Mouse (Mus musculus) midbrain, embryonic 15.5 days (tissue): Measurements from ENCODE around the gene Pcbp1. TPM values are rescaled to one million over a fixed set of nuclear protein-coding genes. Genes with fewer than 3 reads are reported as not detected.

Experiments used
- ATAC-seq: fragments of 200-750 bp; cut with Nextera tagmentation; replicated peaks from 2 replicates; pipeline ENCODE4 v1.8.0; 2017; ENCODE audit warnings: moderate TSS enrichment
- H3K27ac ChIP-seq: fragments of 300-500 bp; sonication (generic); 2 replicates; pipeline ENCODE4 v1.5.1; 2015; ENCODE audit warnings: mild to moderate bottlenecking, inconsistent platforms
- H3K27me3 ChIP-seq: fragments of 300-500 bp; sonication (generic); replicated peaks from 2 replicates; pipeline ENCODE4 v1.6.1; 2015; ENCODE audit warnings: inconsistent platforms
- H3K36me3 ChIP-seq: fragments of 300-500 bp; sonication (generic); replicated peaks from 2 replicates; pipeline ENCODE4 v1.6.1; 2015; ENCODE audit warnings: inconsistent platforms
- H3K4me1 ChIP-seq: fragments of 300-500 bp; sonication (generic); 2 replicates; pipeline ENCODE4 v1.6.1; 2015; ENCODE audit warnings: inconsistent platforms
- H3K4me2 ChIP-seq: fragments of 300-500 bp; sonication (generic); 2 replicates; pipeline ENCODE4 v1.6.1; 2015; ENCODE audit warnings: inconsistent platforms, mild to moderate bottlenecking, moderate library complexity
- H3K4me3 ChIP-seq: fragments of 300-500 bp; sonication (generic); 2 replicates; pipeline ENCODE4 v1.5.1; 2015; ENCODE audit warnings: mild to moderate bottlenecking, inconsistent platforms
- H3K9ac ChIP-seq: fragments of 300-500 bp; sonication (generic); 2 replicates; pipeline ENCODE4 v1.6.1; 2015; ENCODE audit warnings: mild to moderate bottlenecking, inconsistent platforms
- H3K9me3 ChIP-seq: fragments of 300-500 bp; sonication (generic); 2 replicates; pipeline ENCODE4 v1.6.1; 2016; ENCODE audit warnings: inconsistent platforms
- WGBS: fragments of 180-500 bp; shearing (Covaris S2); methylation state at CpG from one replicate; pipeline ENCODE4 v1.1.7; 2015; ENCODE audit warnings: mixed read lengths; 5-methylcytosine and 5-hydroxymethylcytosine counted together
- polyA plus RNA-seq: library from polyadenylated mRNA; unstranded; fragments of >200 nt; fragmentation: Nextera tagmentation; extraction: Ambion mirVana; gene quantifications from 2 replicates; pipeline ENCODE4 v1.2.1, GENCODE M21; 2015

Pcbp1 gene
- polyA plus RNA-seq, 1 experiment from 2014 or later = 339 TPM

DNA sequence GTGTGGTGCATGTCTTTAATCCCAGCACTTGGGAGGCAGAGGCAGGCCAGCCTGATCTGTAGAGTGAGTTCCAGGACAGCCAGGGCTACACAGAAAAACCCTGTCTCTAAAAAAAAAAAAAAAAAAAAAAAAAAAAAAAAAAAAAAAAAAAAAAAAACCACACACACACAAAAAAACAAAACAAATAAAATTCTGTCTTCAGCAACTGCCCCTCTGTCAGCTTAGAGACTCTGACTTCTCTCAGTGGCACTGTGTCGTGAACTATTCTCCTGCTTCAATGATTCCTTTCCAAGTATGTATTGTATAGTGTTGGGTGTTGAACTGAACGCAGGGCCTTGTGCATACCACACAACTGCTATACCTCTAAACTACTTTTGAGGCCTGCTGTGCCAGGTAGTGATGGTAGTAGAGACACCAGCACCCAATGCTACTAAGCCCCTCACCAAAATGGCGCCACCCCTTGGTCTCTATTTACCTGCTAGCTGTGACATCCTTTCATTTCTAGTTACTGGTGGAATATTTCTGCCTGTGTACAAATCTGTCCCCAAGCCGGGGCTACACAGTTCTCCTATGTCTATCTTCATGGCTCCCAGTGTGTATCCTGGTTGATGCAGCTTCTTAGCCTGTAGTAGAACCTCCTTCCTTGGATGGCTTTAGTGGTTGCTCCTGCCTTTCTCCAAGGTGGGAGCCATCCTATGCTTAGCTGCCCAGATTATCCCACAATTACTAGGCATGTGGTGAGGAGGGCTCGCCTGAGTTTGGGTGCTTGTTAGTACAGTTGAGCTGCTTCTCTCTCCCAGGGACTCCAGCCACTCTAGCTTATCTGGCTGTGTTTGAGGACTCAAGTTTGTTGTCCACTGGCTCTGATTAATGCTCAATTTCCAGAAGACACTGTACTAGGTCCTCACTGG, 3.9 kb downstream of the Pcbp1 start:
- H3K36me3 ChIP-seq = no peaks in the 10 kb centered on the region
- H3K4me1 ChIP-seq = peaks cover 20% of the 10 kb centered on the region
- no peaks in the 10 kb centered on the region for H3K27me3 ChIP-seq
- WGBS = 79% methylated on average over 5 of the region's 5 CpGs
- H3K9ac ChIP-seq = peak overlapping the region; percentile 10; the same call in 1 of the 2 replicates
- no peak overlapping the region for H3K4me3 ChIP-seq
- no peak overlapping the region for H3K27ac ChIP-seq
- H3K4me2 ChIP-seq = peak overlapping the region; percentile 76
- no peak for ATAC-seq
- H3K9me3 ChIP-seq = no peaks in the 10 kb centered on the region

DNA sequence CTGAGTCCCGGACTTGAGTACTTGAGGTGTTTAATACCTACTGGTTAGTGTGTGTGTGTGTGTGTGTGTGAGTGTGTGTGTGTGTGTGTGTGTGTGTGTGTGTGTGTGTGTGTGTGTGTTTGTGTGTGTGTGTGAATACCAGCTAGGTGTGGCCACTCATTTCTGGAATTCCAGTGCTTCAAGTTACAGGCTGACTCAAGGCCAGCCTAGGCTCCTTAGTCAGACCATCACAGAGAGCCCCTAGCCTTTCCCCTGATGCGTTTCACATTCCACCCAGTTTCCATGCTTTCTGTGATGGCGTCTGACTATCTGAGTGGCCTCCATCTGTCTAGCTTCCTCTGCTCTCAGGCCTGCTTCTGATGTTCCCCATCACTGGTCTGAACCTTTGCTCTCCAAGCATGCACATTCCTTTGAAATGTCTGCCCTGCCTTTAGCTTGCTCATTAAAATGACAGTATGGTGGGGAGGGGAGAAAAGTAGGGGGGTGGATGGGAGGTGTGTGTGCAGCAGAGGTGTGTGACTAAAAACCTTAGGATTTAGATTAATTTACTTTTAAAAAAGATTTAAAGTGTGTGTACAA, 6.3 kb downstream of the Pcbp1 start:
- Histone ChIP-seq H3K36me3 (no peaks in the 10 kb centered on the region), H3K9ac (no peak overlapping the region), H3K27me3 (no peaks in the 10 kb centered on the region), H3K9me3 (no peaks in the 10 kb centered on the region), H3K27ac (no peak overlapping the region), H3K4me2 (no peak overlapping the region), H3K4me3 (no peak overlapping the region), H3K4me1 (peaks cover 19% of the 10 kb centered on the region)
- WGBS = 78% methylated on average over 3 of the region's 3 CpGs
- no peak for ATAC-seq

DNA sequence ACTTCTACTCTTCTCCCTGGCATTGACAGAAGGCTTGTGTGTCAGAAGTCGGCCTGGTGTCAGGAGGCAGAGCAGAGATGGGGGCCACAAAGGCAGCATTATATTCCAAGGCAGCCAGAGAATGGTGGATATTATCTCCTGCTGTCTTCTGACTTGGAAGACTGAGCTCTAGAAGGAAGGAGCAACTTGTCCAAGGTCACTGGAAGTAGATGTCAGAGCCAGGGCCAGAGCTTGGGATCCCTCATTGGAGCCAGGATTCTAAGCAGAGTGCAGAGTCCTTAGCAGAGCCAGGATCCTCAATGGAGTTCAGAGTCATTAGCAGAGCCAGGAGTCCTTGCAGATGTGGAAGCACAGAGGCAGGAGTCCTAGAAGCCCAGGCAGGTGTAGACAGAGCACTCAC, 10.1 kb downstream of the Pcbp1 start:
- WGBS = 77% methylated on average over 1 of the region's 1 CpGs
- Histone ChIP-seq H3K27ac (no peak overlapping the region), H3K4me1 (no peaks in the 10 kb centered on the region), H3K27me3 (no peaks in the 10 kb centered on the region), H3K9ac (no peak overlapping the region), H3K9me3 (no peaks in the 10 kb centered on the region), H3K36me3 (no peaks in the 10 kb centered on the region), H3K4me2 (no peak overlapping the region), H3K4me3 (no peak overlapping the region)
- ATAC-seq = no peak

DNA sequence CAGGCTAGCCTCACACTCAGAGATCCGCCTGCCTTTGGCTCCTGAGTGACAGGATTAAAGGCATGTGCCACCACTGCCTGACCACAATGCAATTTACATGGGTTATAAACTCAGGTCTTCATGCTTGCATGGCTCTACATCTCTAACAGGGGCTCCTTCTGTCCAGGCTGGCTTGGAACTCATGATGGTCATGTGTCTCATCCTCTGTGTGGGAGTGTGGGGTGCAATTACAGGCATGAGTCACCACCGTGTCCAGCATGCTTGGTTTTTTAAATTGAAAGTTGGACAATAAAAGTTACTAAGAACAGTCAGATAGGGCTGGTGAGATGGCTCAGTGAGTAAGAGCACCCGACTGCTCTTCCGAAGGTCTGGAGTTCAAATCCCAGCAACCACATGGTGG, 12.8 kb downstream of the Pcbp1 start:
- no peak overlapping the region for H3K9ac ChIP-seq
- WGBS = 94% methylated on average over 4 of the region's 4 CpGs

DNA sequence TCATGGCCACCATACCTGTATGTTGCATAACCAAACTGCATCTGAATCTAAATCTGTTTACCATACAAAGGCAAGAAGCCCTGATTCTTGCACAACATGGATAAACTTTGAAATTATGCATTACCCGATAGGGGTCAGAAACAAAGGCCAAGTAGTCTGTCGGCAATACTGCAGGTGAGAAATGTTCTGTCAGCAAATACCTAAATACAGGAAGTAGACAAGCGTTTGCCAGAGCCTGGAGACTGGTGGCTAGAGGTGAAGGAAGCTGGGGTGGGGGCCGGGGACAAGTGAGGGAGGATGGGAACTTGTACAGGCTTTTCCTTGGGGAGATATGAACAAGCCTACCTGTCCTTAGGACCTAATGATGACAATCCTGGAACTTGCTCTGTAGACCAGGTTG, 15.1 kb downstream of the Pcbp1 start:
- Histone ChIP-seq H3K36me3 (no peaks in the 10 kb centered on the region), H3K4me1 (no peaks in the 10 kb centered on the region), H3K4me2 (no peak overlapping the region), H3K4me3 (no peak overlapping the region), H3K9ac (no peak overlapping the region), H3K9me3 (no peaks in the 10 kb centered on the region), H3K27me3 (no peaks in the 10 kb centered on the region), H3K27ac (no peak overlapping the region)
- ATAC-seq = no peak
- 84% methylated on average over 4 of the region's 4 CpGs for WGBS

More for the DNA sequence above, 12.8 kb downstream of the Pcbp1 start:
- Histone ChIP-seq H3K4me3 (no peak overlapping the region), H3K4me1 (no peaks in the 10 kb centered on the region), H3K9me3 (no peaks in the 10 kb centered on the region), H3K27me3 (no peaks in the 10 kb centered on the region), H3K36me3 (no peaks in the 10 kb centered on the region), H3K27ac (no peak overlapping the region), H3K4me2 (no peak overlapping the region)
- ATAC-seq = no peak

DNA sequence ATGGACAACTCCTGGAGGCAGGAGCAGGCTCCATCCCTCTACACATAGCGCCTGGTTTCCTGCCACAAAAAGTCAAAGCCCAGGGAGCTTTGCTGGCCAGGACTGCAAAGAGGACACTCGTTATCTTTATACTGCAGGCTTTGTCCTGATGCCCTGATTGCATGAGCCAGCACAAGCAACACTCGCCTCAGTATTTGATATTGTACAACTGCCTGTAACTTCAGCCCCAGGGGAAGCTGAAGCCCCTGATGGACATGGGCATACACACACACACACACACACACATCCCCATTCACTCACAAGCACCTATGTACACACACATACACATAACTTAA, 16.3 kb downstream of the Pcbp1 start:
- H3K9me3 ChIP-seq = no peaks in the 10 kb centered on the region
- ATAC-seq = no peak

DNA sequence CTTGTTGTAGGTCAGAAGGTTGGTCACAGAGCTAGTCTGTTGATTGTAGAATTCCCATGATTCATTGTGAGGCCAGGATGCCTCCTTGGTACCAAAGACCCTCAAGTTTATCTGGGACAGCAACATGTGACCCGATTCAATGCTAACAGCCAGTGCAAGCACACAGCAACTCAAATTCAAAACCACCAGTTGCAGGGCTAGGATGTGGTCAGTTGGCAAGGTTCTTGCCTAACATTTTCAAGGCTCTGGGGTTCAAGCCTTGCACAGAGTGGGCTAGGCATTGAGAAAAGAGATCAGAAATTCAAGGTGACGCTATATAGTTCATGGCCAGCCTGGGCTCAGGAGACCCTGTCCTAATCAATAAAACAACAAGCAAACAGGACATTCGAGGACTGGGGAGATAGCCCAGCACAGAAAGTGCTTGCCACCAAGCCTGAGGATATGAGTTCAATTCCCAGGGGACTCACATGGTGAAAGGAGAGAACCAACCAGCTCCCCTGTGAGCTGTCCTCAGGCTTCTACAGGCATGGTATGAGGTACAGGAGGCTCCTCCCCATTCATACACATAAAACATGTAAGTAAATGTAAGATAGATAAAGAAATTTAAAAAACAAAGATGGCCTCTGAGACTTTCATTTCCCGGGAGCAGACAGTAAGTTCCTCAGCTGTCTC, 16.8 kb downstream of the Pcbp1 start:
- Histone ChIP-seq H3K4me3 (no peak overlapping the region), H3K27ac (no peak overlapping the region), H3K36me3 (no peaks in the 10 kb centered on the region), H3K27me3 (no peaks in the 10 kb centered on the region), H3K9me3 (no peaks in the 10 kb centered on the region), H3K4me2 (no peak overlapping the region), H3K4me1 (no peaks in the 10 kb centered on the region), H3K9ac (no peak overlapping the region)
- no peak for ATAC-seq
- 91% methylated on average over 4 of the region's 4 CpGs for WGBS

More for the DNA sequence above, 16.3 kb downstream of the Pcbp1 start:
- Histone ChIP-seq H3K9ac (no peak overlapping the region), H3K4me2 (no peak overlapping the region), H3K27ac (no peak overlapping the region), H3K4me1 (no peaks in the 10 kb centered on the region), H3K4me3 (no peak overlapping the region), H3K27me3 (no peaks in the 10 kb centered on the region), H3K36me3 (no peaks in the 10 kb centered on the region)
- WGBS = 78% methylated on average over 3 of the region's 3 CpGs

DNA sequence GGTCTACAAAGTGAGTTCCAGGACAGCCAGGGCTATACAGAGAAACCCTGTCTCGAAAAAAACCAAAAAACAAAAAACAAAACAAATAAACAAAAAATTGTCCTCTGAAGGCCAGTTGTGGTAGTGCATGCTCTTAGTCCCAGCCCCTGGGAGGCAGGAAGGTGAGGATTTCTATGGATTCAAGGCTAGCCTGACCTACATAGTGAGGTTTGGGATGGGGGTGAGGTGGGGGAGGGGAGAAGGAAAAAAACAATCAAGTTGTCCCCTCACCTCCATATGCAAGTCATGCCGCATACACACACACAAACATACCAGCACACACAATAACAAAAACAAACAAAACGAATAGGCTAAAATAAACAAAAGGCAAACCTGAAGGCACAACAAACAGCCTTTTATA, 17.4 kb downstream of the Pcbp1 start:
- no peak overlapping the region for H3K9ac ChIP-seq
- H3K4me2 ChIP-seq = no peak overlapping the region
- H3K4me1 ChIP-seq = no peaks in the 10 kb centered on the region
- no peak for ATAC-seq
- WGBS = 86% methylated on average over 3 of the region's 3 CpGs
- H3K27me3 ChIP-seq = no peaks in the 10 kb centered on the region
- H3K36me3 ChIP-seq = no peaks in the 10 kb centered on the region
- H3K4me3 ChIP-seq = no peak overlapping the region
- no peaks in the 10 kb centered on the region for H3K9me3 ChIP-seq
- H3K27ac ChIP-seq = no peak overlapping the region

DNA sequence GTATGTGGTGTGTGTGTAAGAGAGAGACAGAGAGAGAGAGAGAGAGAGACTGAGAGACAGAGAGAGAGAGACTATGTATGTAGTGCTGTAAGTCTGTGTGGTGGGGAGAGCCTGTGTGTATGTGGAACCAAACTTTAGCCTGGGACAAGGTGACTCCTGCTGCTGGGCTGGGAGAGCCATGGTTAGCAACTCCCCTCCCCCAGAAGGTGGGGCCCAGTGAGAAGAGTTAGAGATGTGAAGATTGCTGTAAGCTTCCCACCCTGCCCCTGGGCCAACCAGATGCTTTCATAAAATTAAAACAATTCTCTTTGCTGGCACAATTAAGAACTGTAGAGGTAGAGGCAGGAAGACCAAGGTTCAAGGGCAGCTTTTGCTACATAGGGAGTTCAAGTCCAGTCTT, 19.0 kb downstream of the Pcbp1 start:
- Histone ChIP-seq H3K4me2 (no peak overlapping the region), H3K27ac (no peak overlapping the region), H3K9ac (no peak overlapping the region), H3K27me3 (no peaks in the 10 kb centered on the region), H3K36me3 (no peaks in the 10 kb centered on the region), H3K9me3 (no peaks in the 10 kb centered on the region), H3K4me1 (no peaks in the 10 kb centered on the region), H3K4me3 (no peak overlapping the region)
- ATAC-seq = no peak

DNA sequence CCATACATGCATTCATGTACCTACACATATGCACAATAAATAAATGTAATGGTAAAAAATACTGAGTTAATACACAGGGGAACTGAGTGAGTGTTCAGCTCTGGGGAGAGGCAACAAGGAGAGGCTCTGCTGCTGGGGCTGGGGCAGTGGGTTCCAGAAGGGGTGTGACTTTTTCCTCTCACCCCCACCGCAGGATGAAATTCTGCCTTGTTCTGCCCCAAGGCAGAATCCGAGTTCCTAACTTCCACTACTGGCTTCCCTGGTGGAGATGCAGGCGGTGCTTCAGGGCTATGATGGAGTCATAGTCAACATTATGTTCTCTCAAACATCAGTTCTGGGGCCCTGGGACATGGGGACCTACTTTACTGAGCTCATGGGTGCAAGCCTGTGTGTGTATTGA, 19.8 kb downstream of the Pcbp1 start:
- no peak overlapping the region for H3K9ac ChIP-seq
- H3K4me3 ChIP-seq = no peak overlapping the region
- H3K4me2 ChIP-seq = no peak overlapping the region
- H3K27me3 ChIP-seq = no peaks in the 10 kb centered on the region
- H3K4me1 ChIP-seq = no peaks in the 10 kb centered on the region
- no peak overlapping the region for H3K27ac ChIP-seq
- no peaks in the 10 kb centered on the region for H3K9me3 ChIP-seq
- no peak for ATAC-seq
- WGBS = 89% methylated on average over 3 of the region's 3 CpGs
- no peaks in the 10 kb centered on the region for H3K36me3 ChIP-seq

DNA sequence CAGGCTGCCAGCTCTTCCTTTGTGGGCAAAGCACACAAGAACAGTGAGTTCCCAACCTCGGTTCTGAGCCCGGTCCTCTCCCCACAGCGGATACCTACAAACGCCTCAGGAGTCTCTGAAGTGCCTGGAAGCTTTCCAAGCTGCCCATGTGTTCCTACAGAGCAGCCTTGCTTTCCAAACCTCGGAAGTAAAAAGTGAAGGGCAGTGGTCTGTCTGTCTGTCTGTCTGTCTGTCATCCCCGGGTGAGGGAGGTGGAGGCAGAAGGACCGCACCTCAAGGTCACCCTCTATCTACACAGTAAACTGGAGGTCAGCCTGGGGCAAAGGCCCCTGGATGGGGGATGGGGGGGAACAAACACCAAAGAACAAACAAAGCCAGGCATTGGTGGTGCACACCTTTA, 20.4 kb downstream of the Pcbp1 start:
- Histone ChIP-seq H3K9ac (no peak overlapping the region), H3K27me3 (no peaks in the 10 kb centered on the region), H3K4me1 (no peaks in the 10 kb centered on the region), H3K9me3 (no peaks in the 10 kb centered on the region), H3K4me3 (no peak overlapping the region), H3K4me2 (no peak overlapping the region), H3K27ac (no peak overlapping the region), H3K36me3 (no peaks in the 10 kb centered on the region)
- ATAC-seq = no peak
- WGBS = 71% methylated on average over 7 of the region's 7 CpGs

DNA sequence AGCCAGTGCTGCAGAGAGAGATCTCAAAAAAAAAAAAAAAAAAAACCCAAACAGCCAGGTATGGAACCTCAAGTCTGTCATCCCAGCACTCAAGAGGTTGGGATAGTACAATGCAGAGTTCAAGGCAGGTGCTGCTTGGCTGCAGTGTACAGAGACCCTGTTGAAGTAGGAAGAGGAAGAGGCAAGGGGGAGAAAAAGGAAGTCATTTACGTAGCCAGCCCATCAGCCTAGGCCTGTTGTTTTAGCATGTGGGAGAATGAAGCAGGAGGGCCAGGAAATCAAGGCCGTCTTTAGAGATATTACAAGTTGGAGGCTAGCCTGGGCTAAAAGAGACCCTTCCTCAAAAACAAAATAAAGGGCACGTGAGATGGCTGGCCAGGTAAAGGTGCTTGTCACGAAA, 22.6 kb downstream of the Pcbp1 start:
- Histone ChIP-seq H3K27ac (no peak overlapping the region), H3K27me3 (no peaks in the 10 kb centered on the region), H3K36me3 (no peaks in the 10 kb centered on the region), H3K4me2 (no peak overlapping the region), H3K9me3 (no peaks in the 10 kb centered on the region), H3K4me3 (no peak overlapping the region), H3K4me1 (no peaks in the 10 kb centered on the region), H3K9ac (no peak overlapping the region)
- 85% methylated on average over 4 of the region's 4 CpGs for WGBS
- ATAC-seq = no peak
